Mouse (Mus musculus) right cerebral cortex, adult 18-20 months (tissue): Measurements from ENCODE around the gene Thnsl1.

Experiments used
- DNase-seq: peaks from one replicate; pipeline ENCODE4 v3.0.0; 2022; ENCODE audit warnings: mixed read lengths

Gene Thnsl1

GRCm38 (mm10) chr2:21204912-21205830 lies at the start of gene Thnsl1, which contains the start of gene Enkur:
Gene Thnsl1, plus strand, starts transcription at chr2:21205724.
Gene Enkur, minus strand, starts transcription at chr2:21205365.
- DNase-seq: peak; percentile 97

- DNase-seq: no peak
Measured at GRCm38 (mm10) chr2:21164296-21164695, 41.2 kb upstream of the Thnsl1 start.

DNA sequence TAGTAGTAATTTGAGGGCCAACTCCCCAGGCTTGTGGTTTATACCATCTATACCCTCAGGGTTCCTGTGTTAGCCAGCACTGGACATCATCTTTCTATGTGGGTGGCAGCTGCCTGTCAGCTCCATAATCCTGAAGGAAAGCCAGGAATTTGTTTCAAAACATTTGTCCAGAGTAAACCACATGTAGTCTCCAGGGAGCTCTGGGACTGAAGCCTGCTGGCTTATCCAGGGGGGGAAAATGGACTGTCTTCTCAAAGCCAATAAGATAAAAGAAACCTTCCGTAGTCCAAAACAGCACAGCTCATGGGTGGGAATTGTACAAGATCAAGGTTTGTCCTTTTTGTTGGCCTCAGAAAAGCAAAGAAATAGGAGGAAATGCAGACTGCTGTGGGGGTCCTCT lies 37.6 kb upstream of the Thnsl1 start:
- DNase-seq: no peak

DNA sequence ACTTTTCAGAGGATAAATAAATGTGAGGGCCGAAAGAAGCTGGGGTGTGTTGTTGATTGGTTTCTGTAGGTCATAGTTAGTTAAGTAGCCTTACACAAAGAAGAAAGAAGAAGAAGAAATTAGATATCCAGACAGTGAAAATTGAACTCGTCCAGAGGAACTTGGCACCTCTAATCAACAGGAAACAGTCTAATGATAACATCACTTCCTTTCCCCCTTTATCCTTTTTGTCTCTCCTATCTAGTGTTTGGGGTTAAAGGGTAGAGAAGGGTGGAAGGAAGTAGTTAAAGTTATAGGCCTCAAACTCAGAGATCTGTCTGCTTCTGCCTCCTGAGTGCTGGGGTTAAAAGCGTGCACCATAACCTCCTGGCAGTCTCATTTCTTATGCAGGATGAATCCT lies 32.7 kb upstream of the Thnsl1 start:
- no peak for DNase-seq

DNA sequence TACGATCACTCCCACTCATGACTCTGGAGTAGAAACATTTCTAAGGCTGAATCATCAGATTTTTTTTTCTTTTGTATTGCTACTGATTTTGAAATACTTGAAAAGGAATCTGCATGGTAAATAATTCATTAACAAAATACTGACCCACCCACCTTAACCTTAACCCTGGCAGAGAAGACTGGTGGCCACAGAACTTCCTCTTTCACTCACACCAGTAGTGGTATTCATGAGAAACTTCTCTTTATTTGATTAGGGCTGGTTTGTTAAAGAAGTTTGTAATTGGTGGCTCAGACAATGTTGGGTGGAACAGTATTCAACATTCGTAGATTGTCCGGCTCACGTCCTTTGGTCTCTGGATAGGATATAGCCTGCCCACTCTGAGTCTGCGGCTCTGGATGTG lies 26.4 kb upstream of the Thnsl1 start:
- DNase-seq: no peak

- no peak for DNase-seq
Measured at GRCm38 (mm10) chr2:21182811-21183210, 22.7 kb upstream of the Thnsl1 start.

- DNase-seq: peak; percentile 67
Measured at GRCm38 (mm10) chr2:21187576-21187975, 17.9 kb upstream of the Thnsl1 start.

DNA sequence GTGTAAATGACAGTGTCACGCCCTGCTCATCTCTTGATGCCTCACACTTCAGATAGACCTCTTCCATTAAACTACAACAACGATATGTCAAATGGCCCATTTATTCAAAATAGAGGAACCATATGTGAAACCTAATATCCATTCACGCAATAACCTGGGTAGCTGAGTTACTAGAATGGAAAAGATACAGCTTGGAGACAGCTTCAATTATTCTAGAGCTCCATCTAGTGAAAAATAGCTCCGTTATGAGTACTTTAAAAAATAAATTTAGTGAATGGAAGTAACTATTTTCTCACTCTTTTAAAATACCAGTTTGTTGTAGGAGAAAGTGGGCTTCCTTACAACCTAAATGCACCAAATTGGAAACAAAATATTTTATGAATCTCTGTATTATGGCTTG lies 16.9 kb upstream of the Thnsl1 start:
- no peak for DNase-seq

GRCm38 (mm10) chr2:21191232-21191631 lies 14.3 kb upstream of the Thnsl1 start:
- DNase-seq: no peak

DNA sequence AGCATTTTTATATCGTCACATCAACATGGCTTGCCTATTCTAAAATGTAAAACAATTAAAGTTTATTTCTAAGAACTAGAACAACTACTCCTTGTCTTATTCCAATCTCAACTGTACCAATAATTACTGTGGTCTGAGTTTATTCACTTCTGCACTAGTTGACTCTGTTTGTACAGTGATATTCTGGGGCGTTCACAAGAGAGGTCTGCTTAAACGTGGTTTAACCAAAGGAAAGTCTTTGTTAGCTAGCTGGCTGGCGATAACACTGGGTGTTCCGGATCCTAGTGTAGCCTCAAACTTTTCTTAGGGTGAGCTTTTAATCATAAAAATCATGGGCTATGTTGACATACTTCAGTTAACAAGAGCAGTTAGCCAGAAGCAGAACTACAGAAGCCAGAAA lies 10.3 kb upstream of the Thnsl1 start:
- no peak for DNase-seq

DNA sequence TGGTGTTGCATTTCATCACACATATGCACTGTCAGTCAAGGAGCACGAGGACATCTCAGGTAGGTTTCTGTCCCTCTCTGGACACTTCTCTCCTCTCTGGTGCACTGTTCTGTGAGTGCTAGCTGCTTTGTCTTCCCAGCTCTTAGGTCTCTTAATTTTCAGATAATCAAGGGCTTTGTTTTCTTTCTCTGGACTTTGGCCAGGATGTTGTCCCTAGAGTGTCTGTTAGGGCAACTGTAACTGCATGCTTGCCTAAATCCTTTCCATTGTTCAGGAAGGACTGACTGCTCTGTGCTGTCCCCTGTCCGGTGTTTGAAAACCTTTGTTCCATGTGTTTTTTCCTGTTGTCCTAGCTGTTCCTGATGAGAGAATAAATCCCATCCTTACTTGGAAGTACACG lies 6.5 kb upstream of the Thnsl1 start:
- DNase-seq: no peak

GRCm38 (mm10) chr2:21202754-21203153 lies 2.8 kb upstream of the Thnsl1 start:
- peak; percentile 17 for DNase-seq

GRCm38 (mm10) chr2:21205831-21206159 lies 271 bp downstream of the Thnsl1 start:
- no peak for DNase-seq

GRCm38 (mm10) chr2:21206278-21206677 lies 754 bp downstream of the Thnsl1 start:
- DNase-seq: no peak

DNA sequence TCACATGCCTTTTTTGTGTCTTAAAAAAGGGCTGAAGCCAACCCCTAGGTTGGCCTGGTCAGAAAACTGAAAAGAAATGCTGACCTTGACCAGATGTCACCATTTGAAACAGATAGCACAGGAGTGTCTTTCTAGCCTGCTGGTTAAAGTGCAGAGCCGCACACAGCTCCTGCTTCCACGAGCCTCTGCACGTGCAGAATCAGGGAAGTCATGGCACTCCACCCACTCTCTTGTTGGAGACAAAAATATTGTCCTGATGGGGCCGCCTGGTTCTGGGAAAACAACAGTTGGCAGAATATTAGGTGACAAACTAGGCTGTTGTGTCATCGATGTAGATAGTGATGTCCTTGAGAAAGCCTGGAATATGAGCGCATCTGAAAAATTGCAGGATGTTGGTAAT lies 5.8 kb downstream of the Thnsl1 start:
- no peak for DNase-seq

- no peak for DNase-seq
Measured at GRCm38 (mm10) chr2:21214322-21214721, 8.8 kb downstream of the Thnsl1 start.

DNA sequence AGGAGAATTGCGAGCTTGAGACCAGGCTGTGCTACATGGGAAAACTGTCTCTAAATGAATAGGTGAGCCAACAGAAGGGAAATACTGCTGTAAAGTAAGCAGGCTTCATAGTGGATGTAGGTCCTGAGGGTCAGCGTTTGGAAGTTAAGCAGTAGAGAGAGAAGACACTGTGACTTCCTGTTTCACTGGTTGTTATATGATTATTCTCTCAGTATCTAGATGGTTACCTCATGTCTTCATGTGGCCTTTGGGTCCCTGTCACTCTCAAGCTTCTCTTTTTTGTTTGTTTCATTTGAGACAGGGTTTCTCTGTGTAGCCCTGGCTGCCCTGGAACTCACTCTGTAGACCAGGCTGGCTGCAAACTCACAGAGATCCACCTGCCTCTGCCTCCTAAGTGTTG lies 9.8 kb downstream of the Thnsl1 start:
- DNase-seq: no peak

- DNase-seq: no peak
Measured at GRCm38 (mm10) chr2:21222453-21223384, 17.2 kb downstream of the Thnsl1 start.

DNA sequence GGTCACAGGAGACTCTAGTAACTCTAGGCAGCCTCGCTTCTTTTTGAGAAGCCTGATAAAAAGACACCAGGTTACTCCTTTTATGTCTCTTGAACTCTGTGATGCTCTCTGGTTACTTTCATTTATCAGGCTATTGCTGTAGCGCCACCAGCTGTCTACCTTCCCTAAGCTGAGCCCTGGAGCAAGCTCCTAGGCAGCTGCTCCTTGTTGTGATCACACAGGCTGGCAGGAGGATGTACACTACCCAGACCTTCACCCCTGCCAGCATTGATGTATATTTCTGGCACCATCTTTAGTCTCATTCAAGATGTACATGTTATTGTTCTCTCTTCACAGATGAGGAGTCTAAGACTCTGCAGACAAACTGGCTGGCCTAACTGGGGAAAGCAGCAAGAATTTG lies 24.8 kb downstream of the Thnsl1 start:
- no peak for DNase-seq

DNA sequence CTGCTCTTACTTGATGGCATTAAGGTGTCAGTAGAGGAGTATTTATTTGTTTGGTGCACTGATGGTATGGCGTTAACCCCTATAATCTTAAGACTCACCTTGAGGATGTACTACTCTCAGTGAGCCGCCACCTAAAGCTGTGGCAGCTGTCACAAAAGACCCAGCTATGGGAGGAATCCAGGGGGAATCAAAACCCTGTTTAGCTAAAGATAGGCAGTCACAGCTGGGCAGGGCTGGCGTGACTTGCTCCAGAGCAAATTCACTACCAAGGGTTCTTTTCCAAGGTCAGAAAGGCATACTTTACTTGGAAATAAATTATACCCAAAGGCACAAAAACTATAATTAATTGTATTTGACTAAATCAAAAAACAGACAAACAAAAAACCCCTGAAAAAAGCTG lies 25.6 kb downstream of the Thnsl1 start:
- DNase-seq: no peak

- DNase-seq: no peak
Measured at GRCm38 (mm10) chr2:21234871-21235648, 29.5 kb downstream of the Thnsl1 start.

DNA sequence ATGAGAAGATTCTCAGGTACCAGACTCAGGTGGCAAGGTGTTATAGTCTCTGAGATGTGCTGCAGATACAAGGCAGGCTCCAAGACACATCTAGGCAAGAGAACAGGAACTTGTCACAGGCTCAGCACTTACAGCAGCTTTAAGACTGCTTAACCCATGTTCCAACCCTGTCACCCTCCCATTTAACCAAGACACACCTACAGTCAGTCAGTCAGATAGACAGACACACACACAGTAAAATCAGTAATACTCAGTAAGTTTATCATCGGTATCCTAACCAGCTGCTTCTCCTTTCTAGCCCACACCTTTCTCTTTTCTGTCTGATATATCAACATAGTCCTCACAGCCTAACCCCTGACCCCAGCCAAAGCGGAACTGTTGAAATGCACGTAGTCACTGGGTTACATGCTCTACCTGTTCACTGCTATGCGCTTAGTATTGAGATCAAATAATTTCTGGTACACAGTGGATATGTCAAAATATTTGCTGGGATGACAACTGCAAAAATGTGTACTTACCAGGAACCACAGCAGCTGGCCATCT lies 30.4 kb downstream of the Thnsl1 start:
- DNase-seq: no peak

DNA sequence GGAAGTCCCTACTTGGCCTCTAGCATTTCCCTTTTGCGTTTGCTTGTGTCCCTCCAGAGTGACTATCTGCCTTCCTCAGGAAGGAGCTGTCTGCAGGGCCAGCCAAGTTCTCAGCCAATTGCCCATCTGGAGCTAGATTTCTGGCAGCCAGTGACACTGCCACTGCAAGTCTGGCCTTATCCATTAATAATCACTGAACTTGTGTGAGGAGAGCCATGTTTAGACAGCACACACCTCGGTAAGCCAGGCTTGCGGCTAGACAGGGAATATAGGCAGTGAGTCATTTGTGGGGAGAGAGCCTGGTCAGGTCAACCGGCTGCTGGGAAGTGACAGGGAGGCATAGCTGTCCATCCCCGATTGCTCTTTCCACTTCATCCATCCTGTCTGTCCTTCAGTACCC lies 31.3 kb downstream of the Thnsl1 start:
- DNase-seq: no peak
